ENCODE assay signal across 8 mouse cellular contexts in the genomic region with DNA sequence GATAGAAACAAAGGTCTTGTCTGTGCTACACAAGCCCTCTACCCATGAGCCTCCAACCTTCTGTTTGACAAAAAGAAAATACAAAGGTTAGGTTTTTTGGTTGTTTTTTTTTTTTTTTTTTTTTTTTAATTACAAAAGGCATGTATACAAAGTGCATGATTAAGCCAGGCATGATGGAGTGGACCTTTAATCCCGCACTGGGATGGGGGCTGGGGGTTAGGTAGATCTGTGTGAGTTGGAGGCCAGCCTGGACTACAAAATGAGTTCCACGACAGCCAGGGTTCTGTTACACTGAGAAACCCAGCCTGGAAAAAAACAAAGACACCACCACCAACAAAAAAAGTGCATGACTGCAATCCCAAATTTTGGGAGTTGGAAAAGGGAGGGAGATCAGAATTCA. TPM values are rescaled to one million over a fixed set of nuclear protein-coding genes. Genes with fewer than 3 reads are reported as not detected.
DNase-seq lines count a peak whose midpoint lies in the region; ATAC-seq lines count a peak whose summit lies in the region.
"Had no signal": no experiment of that assay in that cellular context is flagged by ENCODE, and none has a peak within 500 bp of the region (broad histone marks: within the 10 kb centered on the region; RNA-seq: fewer than 3 reads in every experiment).

No protein-coding gene starts in this region.

- ATAC-seq in kidney, embryonic 14.5 days (ENCODE audit: low FRiP score, low TSS enrichment), result no peak
- ATAC-seq in hindbrain, embryonic 12.5 days (ENCODE audit: low FRiP score), result no peak
- ATAC-seq in midbrain, embryonic 14.5 days (ENCODE audit: low FRiP score, low TSS enrichment), result no peak

- no peaks in the 10 kb centered on the region for H3K27me3 ChIP-seq in kidney, embryonic 14.5 days (ENCODE audit: control insufficient read depth, insufficient read depth, low read length)
- H3K27me3 ChIP-seq in embryonic facial prominence, embryonic 10.5 days (replicated peaks; ENCODE audit: low read depth, poor library complexity, severe bottlenecking), result no peaks in the 10 kb centered on the region
- H3K27me3 ChIP-seq in hindbrain, embryonic 12.5 days, result no peaks in the 10 kb centered on the region
- no peaks in the 10 kb centered on the region for H3K27me3 ChIP-seq in midbrain, embryonic 14.5 days (ENCODE audit: control insufficient read depth, insufficient read depth, low read length)

- DNase-seq in kidney, postnatal 36 days, result no peak
- DNase-seq in embryonic facial prominence, embryonic 10.5 days (ENCODE audit: low spot score), result no peak
- DNase-seq in midbrain, embryonic 14.5 days, result no peak
- no peak for DNase-seq in layer of hippocampus, postnatal 36 days
- DNase-seq in ovary, postnatal 36 days (ENCODE audit: low spot score), result no peak
- DNase-seq: thymus, postnatal 4 days had no signal

- peaks cover 13% of the 10 kb centered on the region for H3K4me1 ChIP-seq in kidney, embryonic 14.5 days (ENCODE audit: control insufficient read depth, insufficient read depth, low read length)
- H3K4me1 ChIP-seq in embryonic facial prominence, embryonic 10.5 days, result peaks cover 33% of the 10 kb centered on the region
- H3K4me1 ChIP-seq in hindbrain, embryonic 12.5 days, result peaks cover 27% of the 10 kb centered on the region
- H3K4me1 ChIP-seq in midbrain, embryonic 14.5 days (ENCODE audit: control insufficient read depth, insufficient read depth, low read length), result peaks cover 18% of the 10 kb centered on the region

- no peak overlapping the region; the same call in 1 of the 2 replicates for H3K4me2 ChIP-seq in kidney, embryonic 14.5 days (replicated peaks; ENCODE audit: low read depth, low read length)
- peak overlapping the region; percentile 61 for H3K4me2 ChIP-seq in hindbrain, embryonic 12.5 days (replicated peaks)
- peak overlapping the region; percentile 84; the same call in 1 of the 2 replicates for H3K4me2 ChIP-seq in midbrain, embryonic 14.5 days (ENCODE audit: low read length)

- H3K27ac ChIP-seq in kidney, embryonic 14.5 days (ENCODE audit: low read depth, low read length), result no peak overlapping the region; the same call in 1 of the 2 replicates
- H3K27ac ChIP-seq in embryonic facial prominence, embryonic 10.5 days (replicated peaks), result no peak overlapping the region
- H3K27ac ChIP-seq in hindbrain, embryonic 12.5 days, result peak overlapping the region; percentile 87; the same call in 1 of the 2 replicates
- H3K27ac ChIP-seq in midbrain, embryonic 14.5 days (replicated peaks; ENCODE audit: low read depth, low read length), result no peak overlapping the region

- WGBS in kidney, embryonic 14.5 days, result 88% methylated on average over 2 of the region's 2 CpGs
- 91% methylated on average over 2 of the region's 2 CpGs for WGBS in embryonic facial prominence, embryonic 10.5 days
- 95% methylated on average over 2 of the region's 2 CpGs for WGBS in hindbrain, embryonic 12.5 days
- WGBS in midbrain, embryonic 14.5 days, result 87% methylated on average over 2 of the region's 2 CpGs

- H3K36me3 ChIP-seq in kidney, embryonic 14.5 days (ENCODE audit: control insufficient read depth, insufficient read depth, low read length), result no peaks in the 10 kb centered on the region; the same call in 1 of the 2 replicates
- H3K36me3 ChIP-seq in embryonic facial prominence, embryonic 10.5 days (replicated peaks), result peaks cover 26% of the 10 kb centered on the region
- H3K36me3 ChIP-seq in hindbrain, embryonic 12.5 days, result no peaks in the 10 kb centered on the region
- H3K36me3 ChIP-seq in midbrain, embryonic 14.5 days (ENCODE audit: control insufficient read depth, insufficient read depth, low read length), result no peaks in the 10 kb centered on the region

- no peak overlapping the region; the same call in 1 of the 2 replicates for H3K4me3 ChIP-seq in kidney, embryonic 14.5 days (ENCODE audit: low read length)
- H3K4me3 ChIP-seq in embryonic facial prominence, embryonic 10.5 days, result peak overlapping the region; percentile 96; the same call in 1 of the 2 replicates
- H3K4me3 ChIP-seq in hindbrain, embryonic 12.5 days, result 0 out of 2 replicates have a peak overlapping the region, but pooled peaks have one; percentile 94
- H3K4me3 ChIP-seq in midbrain, embryonic 14.5 days (replicated peaks; ENCODE audit: low read depth, low read length), result no peak overlapping the region

- no peaks in the 10 kb centered on the region for H3K9me3 ChIP-seq in kidney, embryonic 14.5 days (ENCODE audit: control insufficient read depth, low read length)
- no peaks in the 10 kb centered on the region for H3K9me3 ChIP-seq in embryonic facial prominence, embryonic 10.5 days
- H3K9me3 ChIP-seq in hindbrain, embryonic 12.5 days (replicated peaks), result no peaks in the 10 kb centered on the region
- no peaks in the 10 kb centered on the region for H3K9me3 ChIP-seq in midbrain, embryonic 14.5 days (ENCODE audit: control insufficient read depth, low read length)

- H3K9ac ChIP-seq in kidney, embryonic 14.5 days (ENCODE audit: low read depth, low read length), result peak overlapping the region; percentile 82; the same call in 1 of the 2 replicates
- no peak overlapping the region for H3K9ac ChIP-seq in hindbrain, embryonic 12.5 days
- H3K9ac ChIP-seq in midbrain, embryonic 14.5 days (replicated peaks; ENCODE audit: low read length), result peak overlapping the region; percentile 66; the same call in 1 of the 2 replicates

RNA-seq across cellular contexts. Expression of a gene that starts 1.4 kb away (rescaled TPM):
- 223 and 304 TPM in 2 replicates for polyA plus RNA-seq in kidney, embryonic 14.5 days (2014; fragmentation: Nextera tagmentation; extraction: Ambion mirVana)
- 453 and 489 TPM in 2 replicates for polyA plus RNA-seq in embryonic facial prominence, embryonic 10.5 days (2016; fragmentation: Nextera tagmentation; extraction: Ambion mirVana)
- 267 and 269 TPM in 2 replicates for polyA plus RNA-seq in hindbrain, embryonic 12.5 days (2016; fragmentation: Nextera tagmentation; extraction: Ambion mirVana)
- 180 and 217 TPM in 2 replicates for polyA plus RNA-seq in midbrain, embryonic 14.5 days (2014; fragmentation: Nextera tagmentation; extraction: Ambion mirVana)
- 100 to 1,000 TPM; 216 to 229 TPM for total RNA-seq in layer of hippocampus, postnatal 36 days (2021)

RNA-seq across cellular contexts. Expression of a gene that starts 15.4 kb away (rescaled TPM):
- polyA plus RNA-seq in kidney, embryonic 14.5 days (2014; fragmentation: Nextera tagmentation; extraction: Ambion mirVana), result 9.9 and 10.7 TPM in 2 replicates
- 5.0 and 5.4 TPM in 2 replicates for polyA plus RNA-seq in embryonic facial prominence, embryonic 10.5 days (2016; fragmentation: Nextera tagmentation; extraction: Ambion mirVana)
- polyA plus RNA-seq in hindbrain, embryonic 12.5 days (2016; fragmentation: Nextera tagmentation; extraction: Ambion mirVana), result 5.6 TPM in 2 replicates
- 3.4 and 3.9 TPM in 2 replicates for polyA plus RNA-seq in midbrain, embryonic 14.5 days (2014; fragmentation: Nextera tagmentation; extraction: Ambion mirVana)
- total RNA-seq in layer of hippocampus, postnatal 36 days (2021), result 10 to 100 TPM; 20.4 to 22.2 TPM

RNA-seq across cellular contexts. Expression of a gene that starts 21.9 kb away (rescaled TPM):
- 3.6 and 4.9 TPM in 2 replicates for polyA plus RNA-seq in kidney, embryonic 14.5 days (2014; fragmentation: Nextera tagmentation; extraction: Ambion mirVana)
- polyA plus RNA-seq in embryonic facial prominence, embryonic 10.5 days (2016; fragmentation: Nextera tagmentation; extraction: Ambion mirVana), result 7.1 and 8.0 TPM in 2 replicates
- 6.3 and 6.5 TPM in 2 replicates for polyA plus RNA-seq in hindbrain, embryonic 12.5 days (2016; fragmentation: Nextera tagmentation; extraction: Ambion mirVana)
- polyA plus RNA-seq in midbrain, embryonic 14.5 days (2014; fragmentation: Nextera tagmentation; extraction: Ambion mirVana), result 1.7 and 3.0 TPM in 2 replicates
- total RNA-seq in layer of hippocampus, postnatal 36 days (2021), result 1 to 10 TPM; 3.9 to 5.0 TPM

RNA-seq across cellular contexts. Expression of a gene that starts 45.2 kb away (rescaled TPM):
- 9.7 and 12.1 TPM in 2 replicates for polyA plus RNA-seq in kidney, embryonic 14.5 days (2014; fragmentation: Nextera tagmentation; extraction: Ambion mirVana)
- polyA plus RNA-seq in embryonic facial prominence, embryonic 10.5 days (2016; fragmentation: Nextera tagmentation; extraction: Ambion mirVana), result 8.3 and 8.8 TPM in 2 replicates
- polyA plus RNA-seq in hindbrain, embryonic 12.5 days (2016; fragmentation: Nextera tagmentation; extraction: Ambion mirVana), result 8.7 and 12.6 TPM in 2 replicates
- 18.6 and 20.0 TPM in 2 replicates for polyA plus RNA-seq in midbrain, embryonic 14.5 days (2014; fragmentation: Nextera tagmentation; extraction: Ambion mirVana)
- total RNA-seq in layer of hippocampus, postnatal 36 days (2021), result 10 to 100 TPM; 13.1 to 17.8 TPM

RNA-seq across cellular contexts. Expression of a gene that starts 45.3 kb away (rescaled TPM):
- polyA plus RNA-seq in kidney, embryonic 14.5 days (2014; fragmentation: Nextera tagmentation; extraction: Ambion mirVana), result 20.4 and 22.2 TPM in 2 replicates
- 20.1 and 20.9 TPM in 2 replicates for polyA plus RNA-seq in embryonic facial prominence, embryonic 10.5 days (2016; fragmentation: Nextera tagmentation; extraction: Ambion mirVana)
- polyA plus RNA-seq in hindbrain, embryonic 12.5 days (2016; fragmentation: Nextera tagmentation; extraction: Ambion mirVana), result 20.1 and 20.2 TPM in 2 replicates
- polyA plus RNA-seq in midbrain, embryonic 14.5 days (2014; fragmentation: Nextera tagmentation; extraction: Ambion mirVana), result 19.4 and 20.2 TPM in 2 replicates
- total RNA-seq in layer of hippocampus, postnatal 36 days (2021), result 10 to 100 TPM; 13.8 to 14.3 TPM

Comparison
In these comparisons a context has a peak if more than half of its experiments do, and no peak if none do; other contexts are left out.
1. H3K4me3 ChIP-seq: peak in embryonic facial prominence, embryonic 10.5 days (single experiment) and hindbrain, embryonic 12.5 days (single experiment); none in kidney, embryonic 14.5 days (single experiment) and midbrain, embryonic 14.5 days (single experiment).